Comparison of ENCODE assay signal across 13 mouse cellular contexts in the genomic region with DNA sequence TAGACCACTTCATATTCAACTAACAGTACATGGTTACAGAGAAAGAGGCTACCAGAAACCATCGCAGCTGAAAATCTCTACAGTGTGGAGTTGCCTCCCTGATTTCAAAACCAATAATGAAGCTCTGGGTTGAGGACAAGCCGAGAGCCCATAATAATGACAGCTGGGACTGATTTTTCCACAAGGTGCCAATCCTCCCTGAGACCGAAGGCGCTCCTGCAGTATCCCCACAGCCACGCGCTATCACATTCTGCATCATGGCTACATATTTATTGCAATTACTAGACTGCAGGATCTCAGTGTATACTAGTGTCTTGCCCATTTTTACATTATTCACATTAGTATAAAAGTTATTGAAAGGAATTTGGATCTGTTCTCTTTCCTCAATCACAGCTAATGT.
"Had no signal": no experiment of that assay in that cellular context is flagged by ENCODE, and none has a peak within 500 bp of the region (broad histone marks: within the 10 kb centered on the region; RNA-seq: fewer than 3 reads in every experiment).

No protein-coding gene starts in this region.

- DNase-seq: kidney, adult 8-10 months; kidney, postnatal 10 days; kidney, postnatal 36 days; layer of hippocampus, postnatal 36 days; liver, embryonic 13.5 days; lung, adult 2 months; lung, postnatal 14 days; lung, postnatal 4 days; right cerebral cortex, adult 18-20 months; right cerebral cortex, postnatal 14 days; right cerebral cortex, postnatal 4 days; thymus, postnatal 25 days had no signal

- ATAC-seq: midbrain, embryonic 13.5 days had no signal
